Mouse (Mus musculus) E14TG2a.4 (cell line): ENCODE data around the gene Agxt.

Experiments used
- CTCF ChIP-seq: conservative IDR thresholded peaks from 2 replicates; pipeline ENCODE4 v1.5.1; 2014; ENCODE audit warnings: low read length
- POU5F1 ChIP-seq: IDR thresholded peaks from 2 replicates; pipeline ENCODE4 v1.6.1; 2014; ENCODE audit warnings: low read length, borderline replicate concordance

DNA sequence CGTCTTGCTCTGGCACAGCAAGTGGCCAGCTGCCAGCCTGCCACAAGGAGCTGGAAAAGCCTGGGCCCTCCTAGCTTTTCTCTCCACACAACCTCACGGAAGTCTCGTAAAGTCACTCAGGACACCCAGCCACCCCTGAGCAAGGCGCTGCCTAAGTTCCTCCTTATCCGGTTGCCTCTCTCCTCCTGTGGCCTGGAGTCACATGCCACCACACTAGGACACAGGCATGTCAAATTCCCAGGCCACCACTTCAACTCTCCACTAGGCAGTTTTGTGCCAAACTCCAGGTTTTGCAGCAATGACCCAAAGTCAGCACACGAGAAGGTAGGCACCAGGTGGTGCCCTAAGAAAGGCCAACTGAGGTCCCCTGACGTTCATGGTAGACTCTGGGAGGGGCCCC is 27.5 kb downstream of the Agxt start:
- TF ChIP-seq CTCF: no peak
- no peak for TF ChIP-seq POU5F1
